Mouse (Mus musculus) myocyte (in vitro differentiated cells): ENCODE results near the gene Oit3. TPM values are rescaled to one million over a fixed set of nuclear protein-coding genes. Genes with fewer than 3 reads are reported as not detected.
"Not testable (repeated sequence)": the region's sequence is repeated elsewhere in the genome, so short reads cannot be mapped to it uniquely, and the experiment has no call there.

Experiments
- H3K27me3 ChIP-seq: one replicate; pipeline ENCODE4 v1.6.1; 2011; ENCODE audit not compliant: control insufficient read depth, insufficient read depth, insufficient read length
- H3K36me3 ChIP-seq: one replicate; pipeline ENCODE4 v1.6.1; 2011; ENCODE audit not compliant: control insufficient read depth, insufficient read depth
- H3K4me2 ChIP-seq: one replicate; pipeline ENCODE4 v1.6.1; 2011; ENCODE audit warnings: low read depth, control low read depth
- H3K4me3 ChIP-seq: one replicate; pipeline ENCODE4 v1.5.1; 2011; ENCODE audit warnings: mild to moderate bottlenecking, control low read depth, moderate library complexity
- H3K79me2 ChIP-seq: one replicate; pipeline ENCODE4 v1.6.1; 2011; ENCODE audit not compliant: control insufficient read depth, insufficient read depth
- H3ac ChIP-seq: one replicate; pipeline ENCODE4 v1.6.1; 2011; ENCODE audit not compliant: control insufficient read depth, insufficient read length
- CEBPB ChIP-seq: IDR thresholded peaks from 2 replicates; pipeline ENCODE4 v1.6.1; 2011; ENCODE audit warnings: mild to moderate bottlenecking, moderate library complexity; ENCODE audit not compliant: poor library complexity, insufficient read depth, severe bottlenecking
- E2F4 ChIP-seq: IDR thresholded peaks from one replicate; pipeline ENCODE4 v1.6.1; 2011; ENCODE audit warnings: mild to moderate bottlenecking, control low read depth, moderate library complexity; ENCODE audit not compliant: insufficient read depth
- MAX ChIP-seq: IDR thresholded peaks from one replicate; pipeline ENCODE4 v1.6.1; 2011; ENCODE audit warnings: low read depth, mild to moderate bottlenecking, control low read depth
- MYOD1 ChIP-seq, 3 experiments: IDR thresholded peaks; one replicate each; pipeline ENCODE4 v1.6.1; 2011; ENCODE audit warnings: control low read depth in 2 of 3, low read depth in 2 of 3, mild to moderate bottlenecking in 2 of 3, moderate library complexity in 1 of 3; ENCODE audit not compliant: insufficient read length in 2 of 3, control insufficient read depth in 1 of 3
- MYOG ChIP-seq, 3 experiments: IDR thresholded peaks; one replicate each; pipeline ENCODE4 v1.6.1; 2011; ENCODE audit warnings: control low read depth in 2 of 3, low read depth in 2 of 3, mild to moderate bottlenecking in 2 of 3; ENCODE audit not compliant: insufficient read length in 2 of 3, control insufficient read depth in 1 of 3, insufficient read depth in 1 of 3
- POLR2A ChIP-seq: IDR thresholded peaks from one replicate; pipeline ENCODE4 v1.6.1; 2011; ENCODE audit warnings: low read depth, mild to moderate bottlenecking, control low read depth, moderate library complexity; ENCODE audit not compliant: insufficient read length
- POLR2AphosphoS2 ChIP-seq: IDR thresholded peaks from one replicate; pipeline ENCODE4 v1.6.1; 2011; ENCODE audit warnings: low read depth, control low read depth; ENCODE audit not compliant: insufficient read length
- REST ChIP-seq: IDR thresholded peaks from one replicate; pipeline ENCODE4 v1.6.1; 2011; ENCODE audit warnings: mild to moderate bottlenecking, control low read depth, moderate library complexity; ENCODE audit not compliant: insufficient read depth, insufficient read length
- SRF ChIP-seq: IDR thresholded peaks from one replicate; pipeline ENCODE4 v1.6.1; 2011; ENCODE audit warnings: low read depth; ENCODE audit not compliant: control insufficient read depth, insufficient read length
- TCF12 ChIP-seq: IDR thresholded peaks from one replicate; pipeline ENCODE4 v1.6.1; 2011; ENCODE audit warnings: mild to moderate bottlenecking, control low read depth; ENCODE audit not compliant: poor library complexity, insufficient read depth, severe bottlenecking
- TCF3 ChIP-seq: IDR thresholded peaks from one replicate; pipeline ENCODE4 v1.6.1; 2011; ENCODE audit warnings: low read depth, control low read depth; ENCODE audit not compliant: insufficient read length
- USF1 ChIP-seq: IDR thresholded peaks from one replicate; pipeline ENCODE4 v1.6.1; 2011; ENCODE audit warnings: low read depth, mild to moderate bottlenecking, control low read depth, moderate library complexity
- polyA plus RNA-seq: library from polyadenylated mRNA; unstranded; fragments of >200 nt; fragmentation: generic; extraction: Trizol; gene quantifications from one replicate; pipeline ENCODE4 v1.2.1, GENCODE M21; 2012; ENCODE audit warnings: missing spikeins

Oit3 gene
- polyA plus RNA-seq, 1 experiment: 0.32 TPM

- no peaks in the 10 kb centered on the region for H3K79me2 ChIP-seq
- H3ac ChIP-seq: no peak overlapping the region
- TF ChIP-seq POLR2AphosphoS2 (no peak), TCF3 (no peak), MAX (no peak), CEBPB (no peak), POLR2A (no peak), TCF12 (no peak), USF1 (no peak), REST (no peak), MYOG (IDR thresholded peaks at IDR 0.05; ENCODE audit: control insufficient read depth in 1 of 3, insufficient read depth in 1 of 3, insufficient read length in 2 of 3, low read depth in 2 of 3) (no peak)
- no peaks in the 10 kb centered on the region for H3K36me3 ChIP-seq
- H3K4me3 ChIP-seq: no peak overlapping the region
- no peaks in the 10 kb centered on the region for H3K27me3 ChIP-seq
- H3K4me2 ChIP-seq: no peak overlapping the region
These were observed 54.6 kb downstream of the Oit3 start for GRCm38 (mm10) chr10:59386951-59387350.

GRCm38 (mm10) chr10:59381563-59381962 lies 60.0 kb downstream of the Oit3 start:
- H3K4me3 ChIP-seq, H3K4me2 ChIP-seq, H3ac ChIP-seq, H3K36me3 ChIP-seq, H3K79me2 ChIP-seq, H3K27me3 ChIP-seq: not testable (repeated sequence)

- Histone ChIP-seq H3K27me3 (no peaks in the 10 kb centered on the region), H3ac (no peak overlapping the region), H3K79me2 (no peaks in the 10 kb centered on the region), H3K4me2 (no peak overlapping the region), H3K4me3 (no peak overlapping the region), H3K36me3 (peaks cover 10% of the 10 kb centered on the region)
- TF ChIP-seq MYOG (IDR thresholded peaks at IDR 0.05; ENCODE audit: control insufficient read depth in 1 of 3, insufficient read depth in 1 of 3, insufficient read length in 2 of 3, low read depth in 2 of 3) (no peak), POLR2A (no peak), E2F4 (no peak), MAX (no peak), MYOD1 (IDR thresholded peaks at IDR 0.05; ENCODE audit: control insufficient read depth in 1 of 3, insufficient read length in 2 of 3, low read depth in 2 of 3) (no peak), USF1 (no peak), REST (no peak), CEBPB (no peak), TCF3 (no peak), SRF (no peak)
These were observed 61.2 kb downstream of the Oit3 start for GRCm38 (mm10) chr10:59380411-59380821.

- Histone ChIP-seq H3K36me3 (peaks cover 15% of the 10 kb centered on the region), H3K4me2 (no peak overlapping the region), H3K79me2 (no peaks in the 10 kb centered on the region), H3K4me3 (no peak overlapping the region), H3ac (no peak overlapping the region), H3K27me3 (no peaks in the 10 kb centered on the region)
- TF ChIP-seq CEBPB: no peak
- TF ChIP-seq USF1: no peak
- TF ChIP-seq MYOD1 (IDR thresholded peaks at IDR 0.05; ENCODE audit: control insufficient read depth in 1 of 3, insufficient read length in 2 of 3, low read depth in 2 of 3): no peak
- TF ChIP-seq REST: no peak
These were observed 61.7 kb downstream of the Oit3 start for GRCm38 (mm10) chr10:59379927-59380326.

- Histone ChIP-seq H3ac (no peak overlapping the region), H3K36me3 (peaks cover 27% of the 10 kb centered on the region), H3K4me3 (no peak overlapping the region), H3K4me2 (no peak overlapping the region), H3K27me3 (no peaks in the 10 kb centered on the region), H3K79me2 (no peaks in the 10 kb centered on the region)
- TF ChIP-seq CEBPB (no peak), SRF (no peak), POLR2A (no peak), USF1 (no peak), MAX (no peak), TCF3 (no peak), MYOD1 (IDR thresholded peaks at IDR 0.05; ENCODE audit: control insufficient read depth in 1 of 3, insufficient read length in 2 of 3, low read depth in 2 of 3) (no peak), TCF12 (no peak), REST (no peak), E2F4 (no peak), MYOG (IDR thresholded peaks at IDR 0.05; ENCODE audit: control insufficient read depth in 1 of 3, insufficient read depth in 1 of 3, insufficient read length in 2 of 3, low read depth in 2 of 3) (no peak), POLR2AphosphoS2 (no peak)
These were observed 62.9 kb downstream of the Oit3 start for GRCm38 (mm10) chr10:59378728-59379127.
